Mouse (Mus musculus) MEL (cell line): ENCODE data around the gene Olfr643. TPM values are rescaled to one million over a fixed set of nuclear protein-coding genes. Genes with fewer than 3 reads are reported as not detected.

Experiments used
- DNase-seq: peaks from one replicate; pipeline ENCODE4 v3.0.0; 2011; ENCODE audit warnings: low read depth, low spot score
- H3K27ac ChIP-seq: 2 replicates; pipeline ENCODE4 v1.5.1; 2012; ENCODE audit warnings: low read depth, mild to moderate bottlenecking, control low read depth, low read length, moderate library complexity; ENCODE audit not compliant: control insufficient read depth
- H3K27me3 ChIP-seq, 2 experiments: fragments of 150-350 bp in 1 of 2; sonication (generic) in 1 of 2; 2 replicates each; pipeline ENCODE4 v1.6.1; 2012; ENCODE audit warnings: low read length in 2 of 2, mild to moderate bottlenecking in 2 of 2, improper control_type of control experiment in 1 of 2, moderate library complexity in 1 of 2; ENCODE audit not compliant: insufficient read depth in 2 of 2, control insufficient read depth in 1 of 2
- H3K36me3 ChIP-seq, 2 experiments: 2 replicates each; pipeline ENCODE4 v1.6.1; 2012 to 2014; ENCODE audit warnings: low read length in 2 of 2, improper control_type of control experiment in 1 of 2, inconsistent platforms in 1 of 2, mild to moderate bottlenecking in 1 of 2; ENCODE audit not compliant: insufficient read depth in 2 of 2, control insufficient read depth in 1 of 2
- H3K4me1 ChIP-seq, 2 experiments: fragments of 150-350 bp in 1 of 2; sonication (generic) in 1 of 2; 2 replicates each; pipeline ENCODE4 v1.6.1; 2012; ENCODE audit warnings: low read length in 2 of 2, improper control_type of control experiment in 1 of 2, mild to moderate bottlenecking in 1 of 2; ENCODE audit not compliant: insufficient read depth in 2 of 2, control insufficient read depth in 1 of 2
- H3K4me3 ChIP-seq, 2 experiments: fragments of 150-350 bp in 1 of 2; sonication (generic) in 1 of 2; 2 replicates each; pipeline ENCODE4 v1.5.1; 2012; ENCODE audit warnings: low read depth in 2 of 2, low read length in 2 of 2, mild to moderate bottlenecking in 2 of 2, moderate library complexity in 2 of 2, control low read depth in 1 of 2, improper control_type of control experiment in 1 of 2; ENCODE audit not compliant: control insufficient read depth in 1 of 2, insufficient read depth in 1 of 2
- H3K79me2 ChIP-seq: 2 replicates; pipeline ENCODE4 v1.6.1; 2012; ENCODE audit warnings: mild to moderate bottlenecking, low read length, moderate library complexity; ENCODE audit not compliant: control insufficient read depth, poor library complexity, insufficient read depth
- H3K9ac ChIP-seq: 2 replicates; pipeline ENCODE4 v1.6.1; 2012; ENCODE audit warnings: low read depth, mild to moderate bottlenecking, control low read depth, low read length, moderate library complexity; ENCODE audit not compliant: control insufficient read depth, poor library complexity, severe bottlenecking
- H3K9me3 ChIP-seq: fragments of 150-350 bp; sonication (generic); replicated peaks from 2 replicates; pipeline ENCODE4 v1.6.1; 2012; ENCODE audit warnings: mild to moderate bottlenecking, low read length, improper control_type of control experiment, moderate library complexity; ENCODE audit not compliant: insufficient read depth
- CHD1 ChIP-seq: IDR thresholded peaks from 2 replicates; pipeline ENCODE4 v1.6.1; 2012; ENCODE audit warnings: low read depth, mild to moderate bottlenecking, inconsistent platforms, low read length, improper control_type of control experiment
- CTCF ChIP-seq, 3 experiments: IDR thresholded peaks in 2 of 3; conservative IDR thresholded peaks in 1 of 3; 2 replicates each; pipeline ENCODE4 v1.5.1; 2011 to 2012; ENCODE audit warnings: low read length in 3 of 3, low read depth in 2 of 3, mild to moderate bottlenecking in 2 of 3, improper control_type of control experiment in 1 of 3, inconsistent platforms in 1 of 3, mixed read lengths in 1 of 3, moderate library complexity in 1 of 3; ENCODE audit not compliant: control insufficient read depth in 1 of 3, insufficient read depth in 1 of 3, poor library complexity in 1 of 3, severe bottlenecking in 1 of 3
- EP300 ChIP-seq, 2 experiments: IDR thresholded peaks; 2 replicates each; pipeline ENCODE4 v1.6.1; 2011; ENCODE audit warnings: improper control_type of control experiment in 2 of 2, low read length in 2 of 2, low read depth in 1 of 2, mild to moderate bottlenecking in 1 of 2
- ETS1 ChIP-seq: IDR thresholded peaks from 2 replicates; pipeline ENCODE4 v1.6.1; 2012; ENCODE audit warnings: low read depth, mild to moderate bottlenecking, inconsistent platforms, low read length, improper control_type of control experiment, moderate library complexity
- GATA1 ChIP-seq: IDR thresholded peaks from 2 replicates; pipeline ENCODE4 v1.6.1; 2011; ENCODE audit warnings: low read depth, low read length, improper control_type of control experiment
- KAT2A ChIP-seq: conservative IDR thresholded peaks from 2 replicates; pipeline ENCODE4 v1.6.1; 2012; ENCODE audit warnings: low read depth, low read length, improper control_type of control experiment, inconsistent platforms
- MAFK ChIP-seq: IDR thresholded peaks from 2 replicates; pipeline ENCODE4 v1.6.1; 2011; ENCODE audit warnings: low read depth, mild to moderate bottlenecking, low read length, improper control_type of control experiment, borderline replicate concordance
- MEF2A ChIP-seq: IDR thresholded peaks from 2 replicates; pipeline ENCODE4 v1.6.1; 2014; ENCODE audit warnings: low read depth, mild to moderate bottlenecking, inconsistent platforms, low read length, improper control_type of control experiment; ENCODE audit not compliant: poor library complexity, insufficient replicate concordance, severe bottlenecking; ENCODE audit errors: extremely low read depth
- MYB ChIP-seq: IDR thresholded peaks from 2 replicates; pipeline ENCODE4 v1.6.1; 2011; ENCODE audit warnings: mild to moderate bottlenecking, low read depth, low read length, improper control_type of control experiment
- NELFE ChIP-seq: IDR thresholded peaks from 2 replicates; pipeline ENCODE4 v1.6.1; 2011; ENCODE audit warnings: low read depth, low read length, improper control_type of control experiment
- NRF1 ChIP-seq: IDR thresholded peaks from 2 replicates; pipeline ENCODE4 v1.6.1; 2014; ENCODE audit warnings: low read depth, mild to moderate bottlenecking, inconsistent platforms, low read length, improper control_type of control experiment, moderate library complexity; ENCODE audit not compliant: poor library complexity, insufficient read depth, severe bottlenecking
- POLR2AphosphoS5 ChIP-seq: IDR thresholded peaks from 2 replicates; pipeline ENCODE4 v1.6.1; 2012; ENCODE audit warnings: low read depth, borderline replicate concordance, mild to moderate bottlenecking, inconsistent platforms, low read length, moderate library complexity, mixed read lengths
- RCOR1 ChIP-seq: IDR thresholded peaks from 2 replicates; pipeline ENCODE4 v1.6.1; 2012; ENCODE audit warnings: low read depth, mild to moderate bottlenecking, inconsistent platforms, low read length, improper control_type of control experiment
- SIN3A ChIP-seq: IDR thresholded peaks from 2 replicates; pipeline ENCODE4 v1.6.1; 2012; ENCODE audit warnings: low read length, improper control_type of control experiment, inconsistent platforms
- TBP ChIP-seq: IDR thresholded peaks from 2 replicates; pipeline ENCODE4 v1.8.0; 2011; ENCODE audit warnings: low read depth, low read length, improper control_type of control experiment
- UBTF ChIP-seq: IDR thresholded peaks from 2 replicates; pipeline ENCODE4 v1.6.1; 2012; ENCODE audit warnings: low read depth, mild to moderate bottlenecking, inconsistent platforms, low read length, improper control_type of control experiment, moderate library complexity, borderline replicate concordance; ENCODE audit not compliant: insufficient read depth
- USF2 ChIP-seq, 2 experiments: IDR thresholded peaks; 2 replicates each; pipeline ENCODE4 v1.6.1; 2011 to 2012; ENCODE audit warnings: improper control_type of control experiment in 2 of 2, low read length in 2 of 2, borderline replicate concordance in 1 of 2, inconsistent platforms in 1 of 2, low read depth in 1 of 2, mild to moderate bottlenecking in 1 of 2; ENCODE audit not compliant: insufficient read depth in 1 of 2
- ZC3H11A ChIP-seq: IDR thresholded peaks from 2 replicates; pipeline ENCODE4 v1.6.1; 2012; ENCODE audit warnings: low read depth, mild to moderate bottlenecking, inconsistent platforms, low read length, improper control_type of control experiment
- ZKSCAN1 ChIP-seq: IDR thresholded peaks from 2 replicates; pipeline ENCODE4 v1.6.1; 2012; ENCODE audit warnings: low read depth, mild to moderate bottlenecking, inconsistent platforms, low read length, improper control_type of control experiment, moderate library complexity
- ZNF384 ChIP-seq: IDR thresholded peaks from 2 replicates; pipeline ENCODE4 v1.6.1; 2012; ENCODE audit warnings: low read depth, mild to moderate bottlenecking, inconsistent platforms, low read length, improper control_type of control experiment
- polyA plus RNA-seq, 2 experiments: library from polyadenylated mRNA; stranded (reverse) in 1 of 2; unstranded in 1 of 2; fragments of >175 nt in 1 of 2; fragments of >200 nt in 1 of 2; gene quantifications; 2 replicates each; pipeline versions ENCODE4 v1.2.1 to v1.2.4; 2012; ENCODE audit warnings: low replicate concordance in 2 of 2, low read depth in 1 of 2; ENCODE audit not compliant: insufficient read length in 2 of 2, insufficient read depth in 1 of 2, missing spikeins in 1 of 2
- total RNA-seq: library from RNA; depleted of rRNA; stranded (reverse); fragments of 300-350 nt; gene quantifications from 2 replicates; pipeline ENCODE4 v1.2.3, GENCODE M21; 2012

Olfr643 gene
- total and polyA plus RNA-seq, 3 experiments = not detected

GRCm38 (mm10) chr7:104059215-104059614 is 78.0 kb downstream of the Olfr643 start:
- Histone ChIP-seq H3K36me3 (no peaks in the 10 kb centered on the region), H3K4me3 (no peak overlapping the region)
- TF ChIP-seq ETS1 = no peak
- TF ChIP-seq MAFK = no peak

DNA sequence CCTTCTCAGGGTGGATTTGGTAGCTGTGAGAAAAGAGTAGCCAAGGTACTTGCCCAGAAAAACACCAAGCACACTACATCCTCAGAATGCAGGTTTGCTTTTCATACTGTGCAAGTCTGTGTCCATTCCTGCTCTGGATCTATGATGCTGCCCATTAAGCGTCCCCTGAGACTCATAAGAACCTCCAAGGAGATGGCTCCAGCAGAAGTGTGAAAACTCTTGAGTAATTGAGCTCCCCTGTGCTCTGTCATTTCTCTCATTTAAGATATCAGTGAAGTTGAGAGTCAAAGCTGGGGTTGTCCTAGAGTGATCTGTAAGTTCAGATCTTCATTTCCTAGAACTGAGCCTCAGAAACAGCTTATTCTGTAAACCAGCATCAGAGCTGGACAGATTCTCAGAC is 84.6 kb downstream of the Olfr643 start, which contains the start of gene Olfr642:
Gene Olfr642 (minus strand): TSS at position 101 of the 400 bp plus-strand sequence.
- DNase-seq = no peak
- Histone ChIP-seq H3K9ac (no peak within 1 kb of the TSS), H3K4me3 (no peak within 1 kb of the TSS), H3K79me2 (no peaks in the 10 kb centered on the region), H3K36me3 (no peaks in the 10 kb centered on the region), H3K9me3 (no peaks in the 10 kb centered on the region), H3K27ac (no peak within 1 kb of the TSS), H3K27me3 (no peaks in the 10 kb centered on the region; a peak in 1 of 4 replicates), H3K4me1 (no peaks in the 10 kb centered on the region)
- TF ChIP-seq ZNF384 (no peak), SIN3A (no peak), MYB (no peak), ZC3H11A (no peak), CHD1 (no peak), UBTF (no peak), GATA1 (no peak), KAT2A (no peak), MEF2A (no peak), NELFE (no peak), RCOR1 (no peak), CTCF (IDR thresholded peaks at IDR 0.05 in 2 of 3, conservative IDR thresholded peaks at IDR 0.05 in 1 of 3; ENCODE audit: control insufficient read depth in 1 of 3, insufficient read depth in 1 of 3, low read depth in 2 of 3, low read length in 3 of 3, poor library complexity in 1 of 3, severe bottlenecking in 1 of 3) (no peak), EP300 (IDR thresholded peaks at IDR 0.05; ENCODE audit: low read depth in 1 of 2, low read length in 2 of 2) (no peak), POLR2AphosphoS5 (no peak), NRF1 (no peak), TBP (no peak), ZKSCAN1 (no peak), USF2 (IDR thresholded peaks at IDR 0.05; ENCODE audit: borderline replicate concordance in 1 of 2, insufficient read depth in 1 of 2, low read depth in 1 of 2, low read length in 2 of 2) (no peak)

More at GRCm38 (mm10) chr7:104059215-104059614, 78.0 kb downstream of the Olfr643 start:
- Histone ChIP-seq H3K79me2 (no peaks in the 10 kb centered on the region), H3K4me1 (no peaks in the 10 kb centered on the region), H3K27me3 (no peaks in the 10 kb centered on the region; a peak in 2 of 4 replicates), H3K9ac (no peak overlapping the region), H3K27ac (no peak overlapping the region), H3K9me3 (no peaks in the 10 kb centered on the region)
- no peak for DNase-seq
